Mouse (Mus musculus) neutrophil, adult 65 days (primary cell): ENCODE data around the gene Tent5c. TPM values are rescaled to one million over a fixed set of nuclear protein-coding genes. Genes with fewer than 3 reads are reported as not detected.

Experiments
- total RNA-seq: library from RNA; stranded (reverse); gene quantifications from 2 replicates; pipeline ENCODE4 v1.2.4, GENCODE M21; 2023

Gene Tent5c
- 10.9 and 11.2 TPM in 2 replicates for total RNA-seq

DNA sequence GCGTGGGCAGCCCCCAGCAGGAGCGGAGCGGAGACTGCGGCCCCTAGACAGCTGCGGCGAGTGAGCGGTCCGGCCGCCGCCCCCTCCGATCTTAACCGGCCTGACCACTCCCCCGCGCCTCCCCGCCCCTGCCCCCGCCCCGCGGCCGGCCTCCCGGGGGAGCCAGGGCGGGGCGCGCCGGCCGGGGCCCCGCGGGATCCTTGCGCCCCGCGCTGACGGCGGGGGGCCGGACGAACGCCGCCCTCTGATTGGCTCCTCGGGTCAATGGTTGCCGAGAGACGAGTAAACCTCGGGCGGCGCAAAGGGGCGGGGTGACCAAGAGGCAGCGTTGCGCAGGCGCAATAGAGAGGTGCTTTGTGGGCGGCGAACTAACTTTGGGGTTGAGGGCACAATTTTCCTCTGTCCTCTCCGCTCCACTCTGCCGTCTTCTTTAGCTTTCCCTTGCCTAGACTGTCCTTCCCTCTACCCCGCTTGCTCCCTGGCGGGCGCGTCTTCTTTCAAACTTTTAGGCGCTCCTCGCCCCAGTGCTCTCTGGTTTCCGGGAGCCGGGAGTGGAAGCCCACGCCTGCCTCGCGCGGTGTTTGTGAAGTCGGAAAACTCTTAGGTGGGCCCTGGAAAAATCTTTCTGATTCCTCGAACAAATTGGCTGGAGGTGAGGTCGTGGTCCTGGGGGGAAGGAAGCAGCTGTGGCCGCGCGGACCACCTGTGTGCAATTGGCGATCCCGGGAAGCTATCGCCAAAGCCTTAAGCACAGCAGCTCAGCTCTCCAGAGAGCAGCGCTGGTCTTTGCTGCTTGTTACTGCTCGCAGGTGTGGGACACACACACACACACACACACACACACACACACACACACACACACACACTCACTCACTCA, at the start of gene Tent5c:
Tent5c (minus strand) TSS at position 192 of the 877 bp plus-strand sequence.

Other genes with a start within 250 kb of the Tent5c start
- gene Man1a2, start 196.2 kb upstream of the Tent5c start, total RNA-seq = 47.0 and 63.5 TPM in 2 replicates